Mouse (Mus musculus) neural tube, embryonic 11.5 days (tissue): ENCODE measurements around the gene Lmo2. TPM values are rescaled to one million over a fixed set of nuclear protein-coding genes. Genes with fewer than 3 reads are reported as not detected.
"Not testable (repeated sequence)": the region's sequence is repeated elsewhere in the genome, so short reads cannot be mapped to it uniquely, and the experiment has no call there.

Experiments
- ATAC-seq: fragments of 200-750 bp; cut with Nextera tagmentation; 2 replicates; pipeline ENCODE4 v1.8.0; 2017; ENCODE audit warnings: moderate number of reproducible peaks, mild to moderate bottlenecking, moderate TSS enrichment, moderate library complexity; ENCODE audit not compliant: insufficient read depth, low FRiP score, low TSS enrichment
- DNase-seq: peaks from one replicate; pipeline ENCODE4 v3.0.0-alpha.2; 2015; ENCODE audit warnings: low spot score
- H3K27ac ChIP-seq: fragments of 300-500 bp; sonication (generic); 2 replicates; pipeline ENCODE4 v1.5.1; 2014; ENCODE audit warnings: low read depth, mild to moderate bottlenecking, low read length
- H3K27me3 ChIP-seq: fragments of 300-500 bp; sonication (generic); 2 replicates; pipeline ENCODE4 v1.6.1; 2014; ENCODE audit warnings: mild to moderate bottlenecking, low read length, mixed read lengths; ENCODE audit not compliant: control insufficient read depth, insufficient read depth
- H3K36me3 ChIP-seq: fragments of 300-500 bp; sonication (generic); 2 replicates; pipeline ENCODE4 v1.6.1; 2014; ENCODE audit warnings: mild to moderate bottlenecking, low read length, moderate library complexity, mixed read lengths; ENCODE audit not compliant: control insufficient read depth, insufficient read depth
- H3K4me1 ChIP-seq: fragments of 300-500 bp; sonication (generic); 2 replicates; pipeline ENCODE4 v1.6.1; 2014; ENCODE audit warnings: low read length, mixed read lengths; ENCODE audit not compliant: control insufficient read depth, insufficient read depth
- H3K4me2 ChIP-seq: fragments of 300-500 bp; sonication (generic); 2 replicates; pipeline ENCODE4 v1.6.1; 2014; ENCODE audit warnings: low read depth, mild to moderate bottlenecking, moderate library complexity
- H3K4me3 ChIP-seq: fragments of 300-500 bp; sonication (generic); 2 replicates; pipeline ENCODE4 v1.5.1; 2014; ENCODE audit warnings: low read depth, low read length
- H3K9ac ChIP-seq: fragments of 300-500 bp; sonication (generic); 2 replicates; pipeline ENCODE4 v1.6.1; 2014; ENCODE audit warnings: mild to moderate bottlenecking, low read length
- H3K9me3 ChIP-seq: fragments of 300-500 bp; sonication (generic); 2 replicates; pipeline ENCODE4 v1.6.1; 2016; ENCODE audit warnings: low read length; ENCODE audit not compliant: control insufficient read depth
- WGBS: fragments of 180-500 bp; shearing (Covaris S2); extraction: QIAGEN DNeasy Blood & Tissue Kit; methylation state at CpG from one replicate; pipeline ENCODE4 v1.1.7; 2014; 5-methylcytosine and 5-hydroxymethylcytosine counted together
- polyA plus RNA-seq: library from polyadenylated mRNA; unstranded; fragments of >200 nt; fragmentation: Nextera tagmentation; extraction: Ambion mirVana; gene quantifications from 2 replicates; pipeline ENCODE4 v1.2.1, GENCODE M21; 2014

The Lmo2 gene
- polyA plus RNA-seq, 1 experiment from 2014 or later: 27.7 TPM

- Histone ChIP-seq H3K4me2 (no peak overlapping the region), H3K4me1 (no peaks in the 10 kb centered on the region), H3K9ac (no peak overlapping the region), H3K9me3 (no peaks in the 10 kb centered on the region), H3K27me3 (no peaks in the 10 kb centered on the region), H3K27ac (no peak overlapping the region), H3K4me3 (no peak overlapping the region), H3K36me3 (no peaks in the 10 kb centered on the region)
- DNase-seq (no peak), ATAC-seq (no peak)
- WGBS: 83% methylated on average over 4 of the region's 4 CpGs
These were observed 44.1 kb downstream of the Lmo2 start for GRCm38 (mm10) chr2:104001861-104002260.

GRCm38 (mm10) chr2:104002711-104003413 lies 45.1 kb downstream of the Lmo2 start:
- no peak for ATAC-seq
- H3K27ac ChIP-seq: no peak overlapping the region

DNA sequence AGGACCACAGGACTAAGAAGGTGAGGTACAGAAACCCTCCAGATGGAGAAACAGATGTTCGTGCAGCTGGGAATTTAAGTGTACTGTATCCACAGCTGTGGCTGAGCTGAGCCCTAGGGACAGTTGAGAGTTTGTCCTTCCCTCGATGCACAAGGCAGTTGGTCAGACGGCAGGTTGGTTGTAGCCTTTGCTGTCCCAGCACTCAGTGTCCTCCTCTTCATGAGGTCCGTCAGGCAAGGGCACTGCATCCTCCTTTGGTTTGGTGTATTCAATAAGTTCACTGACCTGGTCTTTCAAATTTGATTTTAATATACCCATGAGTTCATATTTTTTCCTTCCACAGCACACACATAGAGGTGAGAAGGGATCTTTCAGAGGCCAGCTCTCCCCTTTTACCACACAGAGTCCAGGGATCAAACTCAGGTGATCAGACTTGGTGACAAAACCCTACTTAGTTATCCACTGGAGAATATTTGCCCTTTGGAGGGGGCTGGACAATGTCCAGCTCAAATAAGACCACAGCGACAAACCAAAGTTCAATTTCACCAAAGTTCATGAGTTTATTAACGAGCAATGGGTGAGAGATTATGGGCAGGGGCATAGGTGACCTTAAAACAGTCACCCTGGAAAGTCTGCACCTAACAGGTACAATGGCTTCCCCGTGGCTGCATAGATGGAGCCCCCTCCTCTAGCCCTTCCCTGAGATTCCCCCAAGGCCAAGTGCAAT lies 50.2 kb downstream of the Lmo2 start:
- no peaks in the 10 kb centered on the region for H3K4me1 ChIP-seq
- ATAC-seq: no peak
- no peaks in the 10 kb centered on the region for H3K9me3 ChIP-seq

More at GRCm38 (mm10) chr2:104002711-104003413, 45.1 kb downstream of the Lmo2 start:
- H3K4me2 ChIP-seq: no peak overlapping the region
- H3K9ac ChIP-seq: no peak overlapping the region
- no peaks in the 10 kb centered on the region for H3K9me3 ChIP-seq
- WGBS: 34% methylated on average over 16 of the region's 16 CpGs
- no peaks in the 10 kb centered on the region for H3K27me3 ChIP-seq
- H3K36me3 ChIP-seq: no peaks in the 10 kb centered on the region
- H3K4me1 ChIP-seq: no peaks in the 10 kb centered on the region
- H3K4me3 ChIP-seq: no peak overlapping the region
- DNase-seq: peak; percentile 73

DNA sequence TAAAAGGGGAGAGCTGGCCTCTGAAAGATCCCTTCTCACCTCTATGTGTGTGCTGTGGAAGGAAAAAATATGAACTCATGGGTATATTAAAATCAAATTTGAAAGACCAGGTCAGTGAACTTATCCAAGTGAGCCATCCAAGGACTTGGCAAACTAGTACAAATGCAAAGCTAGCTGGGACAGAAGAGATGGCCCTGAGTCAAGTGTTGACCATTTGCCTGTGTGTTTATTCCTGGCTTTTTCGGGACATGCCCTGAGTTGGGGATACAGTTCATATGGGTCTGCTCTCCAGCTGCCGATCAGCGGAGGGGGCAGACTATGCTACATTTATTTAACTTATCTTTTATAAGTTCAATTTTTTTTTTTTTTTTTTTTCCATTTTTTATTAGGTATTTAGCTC lies 51.1 kb downstream of the Lmo2 start:
- not testable (repeated sequence) for H3K27ac ChIP-seq, H3K4me1 ChIP-seq, H3K27me3 ChIP-seq, ATAC-seq, DNase-seq, H3K4me2 ChIP-seq, H3K4me3 ChIP-seq, H3K9ac ChIP-seq, H3K36me3 ChIP-seq, H3K9me3 ChIP-seq
- WGBS: 95% methylated on average over 3 of the region's 3 CpGs

More for the DNA sequence above, 50.2 kb downstream of the Lmo2 start:
- 85% methylated on average over 7 of the region's 7 CpGs for WGBS
- no peak overlapping the region for H3K9ac ChIP-seq
- H3K36me3 ChIP-seq: no peaks in the 10 kb centered on the region
- H3K4me2 ChIP-seq: no peak overlapping the region
- H3K4me3 ChIP-seq: no peak overlapping the region
- no peak for DNase-seq
- H3K27ac ChIP-seq: no peak overlapping the region
- H3K27me3 ChIP-seq: no peaks in the 10 kb centered on the region

GRCm38 (mm10) chr2:104023096-104023495 lies 65.3 kb downstream of the Lmo2 start:
- Histone ChIP-seq H3K27me3 (no peaks in the 10 kb centered on the region), H3K9ac (no peak overlapping the region), H3K4me3 (no peak overlapping the region), H3K27ac (no peak overlapping the region), H3K36me3 (no peaks in the 10 kb centered on the region), H3K4me1 (no peaks in the 10 kb centered on the region), H3K9me3 (no peaks in the 10 kb centered on the region), H3K4me2 (no peak overlapping the region)
- DNase-seq (no peak), ATAC-seq (no peak)
- 87% methylated on average over 7 of the region's 7 CpGs for WGBS

DNA sequence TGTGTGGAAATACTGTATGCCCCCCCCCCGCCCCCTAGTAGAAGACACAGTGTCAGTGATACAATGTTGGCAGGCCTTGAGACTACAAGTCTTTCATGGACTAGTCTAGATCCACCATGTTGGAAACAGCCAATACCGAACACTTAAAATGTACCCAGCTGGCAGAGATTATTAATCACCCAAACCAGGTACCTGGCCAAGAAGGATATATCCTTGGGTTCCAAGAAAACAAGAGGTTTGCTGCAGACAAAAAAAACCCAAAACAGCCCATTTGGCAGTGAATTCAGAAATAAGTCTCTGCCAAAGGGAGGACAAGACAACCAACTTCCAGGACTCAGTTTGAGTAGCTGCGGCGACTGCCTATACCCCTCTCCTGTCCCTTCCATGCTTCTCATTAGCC lies 66.9 kb downstream of the Lmo2 start:
- no peak overlapping the region for H3K9ac ChIP-seq
- WGBS: 94% methylated on average over 4 of the region's 4 CpGs
- H3K4me1 ChIP-seq: no peaks in the 10 kb centered on the region
- DNase-seq: no peak
- no peaks in the 10 kb centered on the region for H3K36me3 ChIP-seq
- H3K4me3 ChIP-seq: no peak overlapping the region
- H3K9me3 ChIP-seq: no peaks in the 10 kb centered on the region
- no peak for ATAC-seq
- H3K27ac ChIP-seq: no peak overlapping the region
- no peaks in the 10 kb centered on the region for H3K27me3 ChIP-seq
- H3K4me2 ChIP-seq: no peak overlapping the region

DNA sequence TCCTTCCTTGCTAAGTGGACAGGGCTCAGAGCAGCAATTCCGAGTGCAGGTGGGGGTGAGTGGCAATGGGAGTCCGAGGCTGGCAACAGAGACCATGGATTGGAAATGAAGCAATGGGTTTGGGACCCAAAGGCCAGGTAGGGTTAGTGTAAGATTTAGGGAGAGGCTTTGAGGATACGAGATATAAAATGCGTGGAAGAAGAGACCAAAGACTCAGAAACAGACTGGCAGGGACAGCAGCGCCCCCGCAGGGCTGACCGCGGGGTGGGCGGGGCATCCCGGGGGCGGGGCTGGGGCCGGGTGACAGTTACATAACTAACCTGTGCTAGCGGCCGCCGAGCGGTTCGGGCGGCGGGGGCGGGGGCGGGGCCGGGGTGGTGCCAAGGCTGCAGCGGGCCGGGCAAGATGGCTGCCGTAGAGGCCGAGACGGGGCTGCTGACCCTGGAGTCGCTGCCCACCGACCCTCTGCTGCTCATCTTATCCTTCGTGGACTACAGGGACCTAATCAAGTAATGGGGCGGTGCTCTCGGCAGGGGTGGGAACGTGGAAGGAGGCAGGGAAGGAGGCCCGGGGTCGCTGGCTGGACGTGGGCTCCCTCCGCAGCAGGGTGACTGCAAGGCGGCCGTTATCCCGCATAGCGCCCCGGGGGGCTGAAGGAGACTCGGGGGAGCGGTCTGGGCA lies 69.8 kb downstream of the Lmo2 start, which contains the start of gene Fbxo3:
Gene Fbxo3 (plus strand): TSS at position 264 of the 681 bp plus-strand sequence.
- Histone ChIP-seq H3K4me3 (peak within 1 kb of the TSS; percentile 93), H3K9me3 (no peaks in the 10 kb centered on the region), H3K9ac (peak within 1 kb of the TSS; percentile 94), H3K36me3 (no peaks in the 10 kb centered on the region), H3K27ac (0 out of 2 replicates have a peak within 1 kb of the TSS, but pooled peaks have one; percentile 31), H3K27me3 (no peaks in the 10 kb centered on the region), H3K4me2 (peak within 1 kb of the TSS; percentile 81), H3K4me1 (no peaks in the 10 kb centered on the region)
- ATAC-seq (peak; percentile 97), DNase-seq (peak; percentile 85)
- under 1% methylated on average over 43 of the region's 44 CpGs for WGBS

- Histone ChIP-seq H3K9ac (peak within 1 kb of the TSS; percentile 94), H3K4me2 (peak within 1 kb of the TSS; percentile 81), H3K36me3 (no peaks in the 10 kb centered on the region), H3K27ac (0 out of 2 replicates have a peak within 1 kb of the TSS, but pooled peaks have one; percentile 31), H3K4me1 (no peaks in the 10 kb centered on the region), H3K9me3 (no peaks in the 10 kb centered on the region), H3K4me3 (peak within 1 kb of the TSS; percentile 93), H3K27me3 (no peaks in the 10 kb centered on the region)
- no peak for DNase-seq
- peak; percentile 64 for ATAC-seq
- WGBS: 2% methylated on average over 32 of the region's 32 CpGs
These were observed 70.4 kb downstream of the Lmo2 start, which contains the start of gene 4931422A03Rik for GRCm38 (mm10) chr2:104028139-104028723. TSS of gene 4931422A03Rik (minus strand) at chr2:104028361.
